Mouse (Mus musculus) C2C12 (cell line): ENCODE data around the gene Ksr2.
"Not testable (repeated sequence)": the region's sequence is repeated elsewhere in the genome, so short reads cannot be mapped to it uniquely, and the experiment has no call there.

Experiments used
- CTCF ChIP-seq: IDR thresholded peaks from one replicate; pipeline ENCODE4 v1.5.1; 2011; ENCODE audit not compliant: control insufficient read depth, insufficient read depth, insufficient read length
- FOSL1 ChIP-seq: IDR thresholded peaks from one replicate; pipeline ENCODE4 v1.8.0; 2011; ENCODE audit warnings: mild to moderate bottlenecking, low read length; ENCODE audit not compliant: poor library complexity, insufficient read depth, severe bottlenecking

DNA sequence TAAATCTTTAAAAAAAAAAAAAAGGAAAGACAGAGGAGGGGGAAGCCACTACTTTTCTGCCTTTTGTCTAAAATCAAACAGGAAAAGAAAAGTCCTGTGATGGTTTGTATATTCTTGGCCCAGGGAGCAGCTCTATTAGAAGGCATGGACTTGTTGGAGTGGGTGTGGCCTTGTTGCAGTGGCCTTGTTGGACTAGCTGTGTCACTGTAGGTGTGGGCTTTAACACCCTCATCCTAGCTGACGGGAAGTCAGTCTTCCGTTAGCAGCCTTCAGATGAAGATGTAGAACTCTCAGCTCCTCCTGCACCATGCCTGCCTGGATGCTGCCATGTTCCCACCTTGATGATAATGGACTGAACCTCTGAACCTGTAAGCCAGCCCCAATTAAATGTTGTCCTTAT lies 9.1 kb upstream of the Ksr2 start:
- not testable (repeated sequence) for TF ChIP-seq CTCF, FOSL1
